Mouse (Mus musculus): ENCODE results near the gene Coa7. TPM values are rescaled to one million over a fixed set of nuclear protein-coding genes. Genes with fewer than 3 reads are reported as not detected.

Gene Coa7
- polyA plus RNA-seq (2015; fragmentation: Nextera tagmentation; extraction: Ambion mirVana): 45.3 and 53.9 TPM in 2 replicates

DNA sequence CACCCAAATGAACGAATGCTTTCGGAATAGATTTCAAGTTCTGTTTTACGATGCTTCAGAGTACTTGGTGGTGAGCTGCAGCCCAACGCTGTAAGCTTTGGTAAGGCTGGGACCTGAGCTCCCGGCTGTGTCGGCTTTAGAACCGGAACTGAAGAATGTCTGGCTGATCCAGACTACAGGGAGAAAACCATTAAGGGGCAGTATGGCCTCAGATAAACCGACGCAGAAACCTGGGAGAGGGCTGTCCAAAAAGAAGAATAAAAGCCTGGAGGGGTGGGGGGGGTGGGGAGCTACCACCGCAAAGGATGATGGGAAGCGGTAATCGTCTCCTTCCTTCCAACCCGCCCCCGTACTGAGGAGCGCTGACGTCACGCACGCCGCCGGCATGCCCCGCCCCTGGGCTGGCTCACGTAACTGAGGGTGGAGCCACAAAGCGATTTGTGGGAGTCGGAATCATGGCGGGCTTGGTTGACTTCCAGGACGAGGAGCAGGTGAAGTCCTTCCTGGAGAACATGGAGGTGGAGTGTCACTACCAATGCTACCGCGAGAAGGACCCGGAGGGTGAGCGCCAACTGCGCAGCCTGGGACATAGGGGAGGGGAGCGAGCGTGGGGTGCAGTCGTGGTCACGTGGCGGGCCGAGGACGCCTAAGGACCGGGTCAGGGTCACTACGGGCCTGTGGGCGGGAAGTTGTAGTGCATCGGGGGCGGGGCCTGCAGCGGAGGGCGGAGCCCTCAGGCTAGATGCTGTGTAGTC lies at the start of gene Coa7:
TSS of gene Coa7 (plus strand) at position 411 of the 755 bp plus-strand sequence.
- H3K4me3 ChIP-seq (replicated peaks): peak within 1 kb of the TSS; percentile 86
- H3K9me3 ChIP-seq: no peaks in the 10 kb centered on the region
- peak within 1 kb of the TSS; percentile 61 for H3K4me2 ChIP-seq
- under 1% methylated on average over 45 of the region's 45 CpGs for WGBS
- H3K27ac ChIP-seq: peak within 1 kb of the TSS; percentile 94
- peak; percentile 92 for ATAC-seq (ENCODE audit: insufficient read depth, low FRiP score, low read depth)
- H3K36me3 ChIP-seq: no peaks in the 10 kb centered on the region
- H3K4me1 ChIP-seq: no peaks in the 10 kb centered on the region
- peak within 1 kb of the TSS; percentile 41; the same call in 1 of the 2 replicates for H3K9ac ChIP-seq
- H3K27me3 ChIP-seq (replicated peaks): no peaks in the 10 kb centered on the region

DNA sequence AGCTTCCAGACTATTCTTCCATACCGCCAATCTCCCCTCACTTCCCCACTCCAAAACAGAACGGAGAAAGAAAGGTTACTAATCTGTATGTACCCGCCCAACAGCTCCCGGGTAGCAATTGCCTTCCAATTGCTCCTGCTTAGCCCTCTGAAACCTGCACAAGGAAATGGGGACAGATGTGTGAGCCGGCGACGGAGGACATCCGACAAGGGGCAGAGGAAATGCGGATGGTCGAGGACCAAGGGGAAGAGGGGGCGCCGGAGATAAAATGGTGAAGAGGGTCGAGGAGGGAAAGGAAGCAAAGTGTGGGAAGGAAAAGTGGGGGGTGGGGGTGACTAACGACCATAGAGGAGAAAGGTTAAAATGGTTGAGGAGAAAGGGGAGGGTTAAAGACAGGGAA lies 27.7 kb upstream of the Coa7 start:
- H3K27me3 ChIP-seq (replicated peaks): no peaks in the 10 kb centered on the region
- H3K9ac ChIP-seq: peak overlapping the region; percentile 94
- peak overlapping the region; percentile 75 for H3K4me2 ChIP-seq
- peak overlapping the region; percentile 97 for H3K4me3 ChIP-seq (replicated peaks)
- peaks cover 6% of the 10 kb centered on the region; the same call in 1 of the 2 replicates for H3K4me1 ChIP-seq
- 1% methylated on average over 14 of the region's 14 CpGs for WGBS
- H3K36me3 ChIP-seq: no peaks in the 10 kb centered on the region
- H3K27ac ChIP-seq: peak overlapping the region; percentile 92
- no peak for ATAC-seq (ENCODE audit: insufficient read depth, low FRiP score, low read depth)
- no peaks in the 10 kb centered on the region for H3K9me3 ChIP-seq

DNA sequence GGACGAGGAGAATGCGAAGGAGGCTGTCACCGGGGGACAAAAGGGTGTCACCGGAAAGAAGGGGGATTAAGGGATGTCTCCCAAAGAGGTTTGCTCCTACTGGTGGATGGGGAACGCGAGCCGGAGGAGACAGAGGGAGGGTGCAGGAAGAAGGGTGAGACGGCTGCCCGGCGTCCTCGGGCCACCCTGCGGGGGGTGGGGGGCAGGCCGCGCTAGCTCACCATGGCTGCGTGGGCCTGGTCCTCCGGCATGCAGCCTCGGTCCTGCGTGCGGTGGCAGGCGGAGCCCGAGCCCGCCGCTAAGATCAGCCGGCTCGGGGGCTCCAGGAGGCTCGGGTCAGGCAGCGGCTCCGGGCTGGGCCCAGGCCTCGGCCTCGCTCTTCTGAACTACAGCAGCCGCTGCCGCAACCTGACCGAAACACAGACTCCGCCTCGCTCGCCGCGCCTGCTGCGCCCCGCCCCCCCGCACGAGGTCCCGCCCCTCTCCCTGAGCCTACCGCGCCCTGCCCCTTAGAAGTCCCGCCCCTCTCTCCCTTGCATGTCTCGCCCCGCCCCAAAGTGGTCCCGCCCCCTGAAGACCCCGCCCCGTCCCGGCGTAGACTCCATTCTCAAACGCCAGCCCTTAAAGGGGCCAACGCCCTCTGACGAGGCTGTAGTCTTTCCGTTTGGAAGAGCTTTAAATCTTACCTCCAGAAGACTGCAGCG lies 27.1 kb upstream of the Coa7 start, which contains the start of gene Zyg11b:
TSS of gene Zyg11b (minus strand) at position 427 of the 704 bp plus-strand sequence.
- Histone ChIP-seq H3K4me3 (replicated peaks) (peak within 1 kb of the TSS; percentile 97), H3K4me2 (peak within 1 kb of the TSS; percentile 75), H3K27ac (peak within 1 kb of the TSS; percentile 92), H3K27me3 (replicated peaks) (no peaks in the 10 kb centered on the region), H3K9me3 (no peaks in the 10 kb centered on the region), H3K36me3 (no peaks in the 10 kb centered on the region), H3K9ac (peak within 1 kb of the TSS; percentile 94), H3K4me1 (peaks cover 6% of the 10 kb centered on the region; the same call in 1 of the 2 replicates)
- WGBS: under 1% methylated on average over 54 of the region's 58 CpGs
- ATAC-seq (ENCODE audit: insufficient read depth, low FRiP score, low read depth): peak; percentile 95

DNA sequence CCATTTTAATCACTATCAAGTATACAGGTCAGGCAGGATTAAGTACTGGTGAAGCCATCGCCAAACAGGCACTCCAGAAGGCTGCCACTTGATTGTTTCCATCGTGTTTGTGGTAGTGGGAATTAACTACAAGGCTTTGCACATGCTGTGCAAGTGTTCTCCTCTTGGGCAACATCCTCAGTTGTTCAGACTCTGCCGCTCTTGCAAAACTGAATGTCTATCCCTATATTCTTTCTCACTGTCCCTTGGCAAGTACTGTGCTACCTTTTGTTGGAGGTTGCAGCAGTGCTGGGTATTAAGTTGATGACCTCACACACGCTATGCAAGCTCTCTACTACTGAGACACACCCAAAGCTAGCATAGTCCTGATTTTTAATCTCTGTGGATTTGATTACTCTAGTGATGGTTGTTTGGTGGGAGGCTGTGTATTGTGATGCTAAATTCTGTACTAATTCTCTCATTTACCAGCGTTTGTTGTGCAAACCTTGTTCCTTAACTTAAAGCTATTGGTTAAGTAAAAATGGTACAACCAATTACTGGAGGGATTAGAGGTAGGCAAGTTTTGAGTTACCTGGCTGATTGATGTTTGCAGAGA lies 25.5 kb upstream of the Coa7 start:
- Histone ChIP-seq H3K36me3 (no peaks in the 10 kb centered on the region), H3K27ac (no peak overlapping the region), H3K27me3 (replicated peaks) (no peaks in the 10 kb centered on the region), H3K9me3 (no peaks in the 10 kb centered on the region), H3K9ac (no peak overlapping the region), H3K4me3 (replicated peaks) (no peak overlapping the region), H3K4me1 (peaks cover 6% of the 10 kb centered on the region; the same call in 1 of the 2 replicates), H3K4me2 (no peak overlapping the region)
- no peak for ATAC-seq (ENCODE audit: insufficient read depth, low FRiP score, low read depth)
- WGBS: 77% methylated on average over 5 of the region's 5 CpGs

DNA sequence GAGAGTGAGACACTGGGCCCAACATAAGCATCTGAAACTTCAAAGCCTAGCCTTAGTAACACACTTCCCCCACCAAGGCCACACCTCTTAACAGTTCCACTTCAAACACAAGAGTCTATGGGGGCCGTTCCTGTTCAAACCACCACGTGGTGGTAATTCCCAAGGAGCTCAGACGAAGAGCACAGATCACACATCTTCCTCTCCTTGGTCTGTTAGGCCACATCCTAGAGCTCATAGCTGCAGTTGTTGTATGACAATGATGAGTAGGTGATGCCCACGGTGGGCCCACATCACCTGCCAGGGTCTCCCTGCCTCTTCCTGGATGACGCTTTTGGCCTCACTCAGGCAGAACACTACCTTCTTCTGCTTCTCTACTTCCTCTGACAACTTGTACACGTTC lies 17.2 kb upstream of the Coa7 start:
- Histone ChIP-seq H3K4me3 (replicated peaks) (no peak overlapping the region), H3K4me1 (no peaks in the 10 kb centered on the region), H3K27ac (no peak overlapping the region), H3K36me3 (no peaks in the 10 kb centered on the region), H3K9ac (no peak overlapping the region), H3K9me3 (no peaks in the 10 kb centered on the region), H3K4me2 (no peak overlapping the region), H3K27me3 (replicated peaks) (no peaks in the 10 kb centered on the region)
- ATAC-seq (ENCODE audit: insufficient read depth, low FRiP score, low read depth): no peak
- 64% methylated on average over 6 of the region's 6 CpGs for WGBS

GRCm38 (mm10) chr4:108314041-108314440 lies 13.9 kb upstream of the Coa7 start:
- Histone ChIP-seq H3K4me1 (no peaks in the 10 kb centered on the region), H3K9me3 (no peaks in the 10 kb centered on the region), H3K27ac (no peak overlapping the region), H3K27me3 (replicated peaks) (no peaks in the 10 kb centered on the region), H3K9ac (no peak overlapping the region), H3K4me2 (no peak overlapping the region), H3K36me3 (no peaks in the 10 kb centered on the region), H3K4me3 (replicated peaks) (no peak overlapping the region)
- 50% methylated on average over 5 of the region's 5 CpGs for WGBS
- ATAC-seq (ENCODE audit: insufficient read depth, low FRiP score, low read depth): no peak

DNA sequence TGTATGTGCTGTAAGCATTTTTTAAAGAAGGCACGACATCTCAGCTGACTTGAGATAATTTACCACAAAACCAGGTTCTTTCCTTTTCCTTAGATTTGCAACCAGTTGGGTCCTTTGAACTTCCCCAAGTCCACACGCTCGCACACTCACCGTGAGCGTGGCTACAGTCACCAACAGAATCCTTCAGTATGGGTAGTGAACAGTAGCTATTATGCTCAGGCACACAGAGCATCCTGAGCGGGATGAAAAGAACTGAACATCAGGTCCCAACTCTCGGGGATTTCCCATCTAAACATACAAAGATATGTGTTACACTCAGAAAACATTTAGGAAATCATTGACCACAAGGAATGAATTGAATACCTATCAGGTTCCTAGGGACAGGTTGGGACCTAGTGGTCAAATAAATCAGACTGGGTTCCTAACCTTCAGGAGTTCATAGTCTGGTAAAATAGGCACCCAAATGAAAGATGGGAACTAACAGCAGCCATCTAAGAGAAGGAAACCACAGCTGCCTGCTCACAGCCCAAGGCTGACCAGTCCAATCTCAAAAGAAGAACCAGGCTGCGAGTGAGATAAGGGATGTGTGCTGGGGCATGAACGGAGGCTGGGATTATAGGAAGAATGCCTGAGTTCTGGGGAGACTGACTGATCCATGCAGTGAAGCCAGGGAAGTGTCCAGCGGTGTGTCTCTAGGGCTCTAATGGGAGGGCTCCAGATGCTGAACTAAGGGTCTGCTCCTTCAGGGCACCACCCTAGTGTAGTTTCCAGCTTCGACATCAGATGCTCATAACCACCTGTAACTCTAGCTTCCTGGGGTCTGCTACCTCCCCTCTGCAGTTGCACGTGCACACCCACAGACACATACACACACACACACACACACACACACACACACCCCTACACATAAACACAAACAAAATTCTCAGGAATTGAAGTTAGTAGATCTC lies 10.0 kb upstream of the Coa7 start:
- WGBS: 69% methylated on average over 12 of the region's 12 CpGs
- no peak overlapping the region for H3K4me3 ChIP-seq (replicated peaks)

DNA sequence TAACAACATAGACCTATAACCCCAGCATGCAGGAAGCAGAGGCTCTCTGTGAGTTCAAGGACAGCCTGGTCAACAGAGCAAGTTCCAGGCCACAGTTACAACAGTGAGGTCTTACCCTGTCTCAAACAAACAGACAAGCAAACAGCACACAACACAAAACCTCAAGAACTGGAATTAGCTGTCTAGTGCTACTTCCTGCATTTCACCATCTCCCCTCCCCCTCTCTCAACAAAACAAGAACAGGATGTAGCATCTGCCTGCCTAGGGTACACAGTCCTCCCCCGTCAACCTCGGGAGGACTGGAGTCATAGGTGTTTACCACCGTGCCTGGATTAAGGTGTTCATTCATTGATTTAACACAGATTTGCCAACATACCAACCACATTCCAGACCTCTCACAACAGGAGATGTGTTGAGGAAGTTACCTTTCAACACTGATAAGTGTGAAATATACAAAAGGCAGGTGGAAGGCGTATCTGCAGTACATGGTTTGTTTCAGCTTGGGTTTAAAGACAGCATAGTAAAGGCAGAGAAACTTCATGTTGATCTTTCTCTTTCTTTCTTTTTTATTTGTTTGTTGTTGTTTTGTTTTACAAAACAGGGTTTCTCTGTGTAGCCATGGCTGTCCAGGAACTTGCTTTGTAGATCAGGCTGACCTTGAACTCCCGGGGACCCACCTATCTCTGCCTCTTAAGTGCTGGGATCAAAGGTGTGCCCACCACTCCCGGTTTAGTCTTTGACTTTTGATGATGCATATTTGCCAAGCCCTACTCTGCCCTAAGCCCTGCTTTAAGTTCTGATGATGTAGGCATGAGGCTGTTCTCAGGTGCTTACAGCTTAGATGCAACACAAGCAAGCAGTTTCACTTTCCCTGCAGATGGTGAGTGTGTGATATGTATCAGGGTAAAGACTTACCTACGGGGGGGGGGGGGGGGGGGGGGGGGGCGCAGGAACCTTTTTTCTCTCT lies 9.0 kb upstream of the Coa7 start:
- WGBS: 42% methylated on average over 7 of the region's 8 CpGs
- H3K27me3 ChIP-seq (replicated peaks): no peaks in the 10 kb centered on the region
- no peaks in the 10 kb centered on the region for H3K4me1 ChIP-seq
- H3K9me3 ChIP-seq: no peaks in the 10 kb centered on the region
- H3K36me3 ChIP-seq: no peaks in the 10 kb centered on the region
- peak; percentile 50; the same call in 1 of the 2 replicates for ATAC-seq (ENCODE audit: insufficient read depth, low FRiP score, low read depth)
- no peak overlapping the region for H3K27ac ChIP-seq
- no peak overlapping the region for H3K4me3 ChIP-seq (replicated peaks)
- H3K4me2 ChIP-seq: no peak overlapping the region
- no peak overlapping the region for H3K9ac ChIP-seq

More for the DNA sequence above, 10.0 kb upstream of the Coa7 start:
- Histone ChIP-seq H3K9ac (no peak overlapping the region), H3K9me3 (no peaks in the 10 kb centered on the region), H3K4me1 (no peaks in the 10 kb centered on the region), H3K27me3 (replicated peaks) (no peaks in the 10 kb centered on the region), H3K27ac (no peak overlapping the region), H3K36me3 (no peaks in the 10 kb centered on the region), H3K4me2 (no peak overlapping the region)
- no peak; the same call in 1 of the 2 replicates for ATAC-seq (ENCODE audit: insufficient read depth, low FRiP score, low read depth)

DNA sequence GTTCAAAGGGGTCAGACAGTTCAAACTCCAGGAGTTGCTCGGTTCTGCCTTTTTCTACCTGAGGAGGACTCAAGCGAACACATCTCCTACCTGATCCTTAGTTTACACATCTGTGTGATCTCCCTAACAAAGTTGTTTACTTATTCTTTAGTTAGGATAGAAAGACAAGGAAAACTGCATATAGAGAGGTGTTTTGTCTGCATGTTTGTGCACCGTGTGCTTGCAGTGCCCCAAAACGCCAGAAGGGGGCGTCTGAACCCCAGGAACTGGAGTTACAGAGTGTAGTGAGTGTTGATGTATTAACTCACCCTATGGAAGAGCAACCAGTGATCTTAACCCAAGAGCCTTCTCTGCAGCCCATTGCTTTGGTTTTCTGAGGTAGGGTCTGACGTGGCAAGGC lies 8.2 kb upstream of the Coa7 start:
- 79% methylated on average over 6 of the region's 6 CpGs for WGBS
- Histone ChIP-seq H3K4me2 (no peak overlapping the region), H3K27me3 (replicated peaks) (no peaks in the 10 kb centered on the region), H3K4me1 (no peaks in the 10 kb centered on the region), H3K4me3 (replicated peaks) (no peak overlapping the region), H3K9ac (no peak overlapping the region), H3K27ac (no peak overlapping the region), H3K9me3 (no peaks in the 10 kb centered on the region), H3K36me3 (no peaks in the 10 kb centered on the region)
- no peak for ATAC-seq (ENCODE audit: insufficient read depth, low FRiP score, low read depth)

- Histone ChIP-seq H3K36me3 (no peaks in the 10 kb centered on the region), H3K4me1 (no peaks in the 10 kb centered on the region), H3K4me2 (no peak overlapping the region), H3K27me3 (replicated peaks) (no peaks in the 10 kb centered on the region), H3K27ac (no peak overlapping the region), H3K9me3 (no peaks in the 10 kb centered on the region), H3K4me3 (replicated peaks) (no peak overlapping the region), H3K9ac (no peak overlapping the region)
- no peak for ATAC-seq (ENCODE audit: insufficient read depth, low FRiP score, low read depth)
- WGBS: 71% methylated on average over 7 of the region's 7 CpGs
Observed at GRCm38 (mm10) chr4:108320627-108321380, 7.1 kb upstream of the Coa7 start.

All from stomach, embryonic 15.5 days (tissue).